Mouse (Mus musculus) hindbrain, embryonic 13.5 days (tissue): Measurements from ENCODE around the gene Nisch. TPM values are rescaled to one million over a fixed set of nuclear protein-coding genes. Genes with fewer than 3 reads are reported as not detected.

Experiments
- ATAC-seq: fragments of 200-750 bp; cut with Nextera tagmentation; 2 replicates; pipeline ENCODE4 v1.8.0; 2017; ENCODE audit warnings: moderate TSS enrichment; ENCODE audit not compliant: low FRiP score
- H3K27ac ChIP-seq: fragments of 300-500 bp; sonication (generic); 2 replicates; pipeline ENCODE4 v1.5.1; 2015; ENCODE audit warnings: inconsistent platforms, mild to moderate bottlenecking, moderate library complexity
- H3K27me3 ChIP-seq: fragments of 300-500 bp; sonication (generic); 2 replicates; pipeline ENCODE4 v1.6.1; 2015; ENCODE audit warnings: mild to moderate bottlenecking, inconsistent platforms
- H3K36me3 ChIP-seq: fragments of 300-500 bp; sonication (generic); 2 replicates; pipeline ENCODE4 v1.6.1; 2015; ENCODE audit warnings: mild to moderate bottlenecking, inconsistent platforms
- H3K4me1 ChIP-seq: fragments of 300-500 bp; sonication (generic); replicated peaks from 2 replicates; pipeline ENCODE4 v1.6.1; 2015; ENCODE audit warnings: inconsistent platforms
- H3K4me2 ChIP-seq: fragments of 300-500 bp; sonication (generic); 2 replicates; pipeline ENCODE4 v1.6.1; 2015; ENCODE audit warnings: inconsistent platforms, mild to moderate bottlenecking, moderate library complexity
- H3K4me3 ChIP-seq: fragments of 300-500 bp; sonication (generic); 2 replicates; pipeline ENCODE4 v1.5.1; 2015; ENCODE audit warnings: mild to moderate bottlenecking, inconsistent platforms
- H3K9ac ChIP-seq: fragments of 300-500 bp; sonication (generic); 2 replicates; pipeline ENCODE4 v1.6.1; 2015; ENCODE audit warnings: mild to moderate bottlenecking, inconsistent platforms
- H3K9me3 ChIP-seq: fragments of 300-500 bp; sonication (generic); 2 replicates; pipeline ENCODE4 v1.6.1; 2016; ENCODE audit warnings: inconsistent platforms
- WGBS: fragments of 180-500 bp; shearing (Covaris S2); methylation state at CpG from one replicate; pipeline ENCODE4 v1.1.7; 2015; 5-methylcytosine and 5-hydroxymethylcytosine counted together
- polyA plus RNA-seq: library from polyadenylated mRNA; unstranded; fragments of >200 nt; fragmentation: Nextera tagmentation; extraction: Ambion mirVana; gene quantifications from 2 replicates; pipeline ENCODE4 v1.2.1, GENCODE M21; 2015

Gene Nisch
- polyA plus RNA-seq, 1 experiment from 2014 or later, result 315 TPM

DNA sequence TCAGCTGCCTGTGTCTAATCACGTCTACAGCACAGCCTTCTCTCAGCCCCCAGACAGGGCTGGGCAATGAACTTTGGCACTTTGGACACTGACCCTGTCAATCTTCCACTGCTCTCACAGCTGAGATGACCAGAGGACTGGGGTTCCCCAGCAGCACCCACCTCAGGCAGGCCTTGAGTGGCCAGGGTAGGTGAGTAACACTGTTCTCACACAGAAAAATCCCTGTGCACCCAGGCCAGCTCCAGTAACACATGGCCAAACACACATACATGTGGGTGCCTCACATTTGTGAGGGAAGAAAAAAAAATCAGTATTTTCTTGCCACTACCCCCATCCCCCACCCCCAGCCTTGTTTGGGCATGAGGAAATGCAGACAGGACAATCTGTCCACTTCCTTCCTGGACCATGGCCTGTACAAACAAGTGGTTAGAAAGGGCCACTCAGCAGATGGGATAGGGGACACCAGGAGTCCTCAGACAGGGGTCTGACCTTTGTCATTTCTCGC lies 33.9 kb downstream of the Nisch start:
- H3K4me3 ChIP-seq, result no peak overlapping the region
- no peak for ATAC-seq
- peaks cover 99% of the 10 kb centered on the region for H3K36me3 ChIP-seq
- 82% methylated on average over 2 of the region's 2 CpGs for WGBS
- no peak overlapping the region for H3K4me2 ChIP-seq
- no peaks in the 10 kb centered on the region for H3K9me3 ChIP-seq
- no peaks in the 10 kb centered on the region for H3K27me3 ChIP-seq
- no peak overlapping the region for H3K27ac ChIP-seq
- H3K4me1 ChIP-seq, result no peaks in the 10 kb centered on the region
- no peak overlapping the region for H3K9ac ChIP-seq

DNA sequence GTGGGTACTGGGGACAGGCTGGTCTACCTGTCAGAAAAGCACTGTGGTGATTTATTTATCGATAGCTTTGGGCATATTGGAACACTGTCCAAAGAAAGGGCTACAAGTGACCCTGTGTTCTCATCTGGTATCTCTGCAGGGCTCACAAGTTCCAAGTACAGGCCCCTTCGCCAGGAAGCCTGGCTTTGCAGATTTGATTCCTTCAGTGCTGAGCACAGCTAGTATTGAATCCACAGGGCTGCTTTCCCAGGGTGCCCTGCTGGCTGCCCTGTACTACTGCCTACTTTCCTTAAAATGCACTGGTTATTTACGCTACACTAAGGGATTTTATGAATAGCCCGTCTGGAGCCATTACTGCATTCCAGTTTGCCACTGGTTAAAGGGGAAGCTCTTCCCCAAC lies 35.2 kb downstream of the Nisch start:
- no peak overlapping the region for H3K4me3 ChIP-seq
- no peaks in the 10 kb centered on the region for H3K4me1 ChIP-seq
- no peak overlapping the region for H3K9ac ChIP-seq
- no peak overlapping the region for H3K4me2 ChIP-seq
- H3K27ac ChIP-seq, result no peak overlapping the region
- 92% methylated on average over 4 of the region's 4 CpGs for WGBS
- H3K36me3 ChIP-seq, result peaks cover 99% of the 10 kb centered on the region
- no peaks in the 10 kb centered on the region for H3K9me3 ChIP-seq
- no peaks in the 10 kb centered on the region for H3K27me3 ChIP-seq
- no peak for ATAC-seq

GRCm38 (mm10) chr14:31179677-31180365 lies 36.9 kb downstream of the Nisch start:
- no peaks in the 10 kb centered on the region for H3K27me3 ChIP-seq
- H3K4me3 ChIP-seq, result no peak overlapping the region
- ATAC-seq, result no peak
- H3K9ac ChIP-seq, result no peak overlapping the region
- WGBS, result 91% methylated on average over 12 of the region's 12 CpGs
- peaks cover 99% of the 10 kb centered on the region for H3K36me3 ChIP-seq
- no peak overlapping the region for H3K27ac ChIP-seq
- no peaks in the 10 kb centered on the region for H3K9me3 ChIP-seq
- H3K4me1 ChIP-seq, result no peaks in the 10 kb centered on the region
- no peak overlapping the region for H3K4me2 ChIP-seq

GRCm38 (mm10) chr14:31177715-31178114 lies 39.0 kb downstream of the Nisch start:
- Histone ChIP-seq H3K27me3 (no peaks in the 10 kb centered on the region), H3K36me3 (peaks cover 99% of the 10 kb centered on the region), H3K4me2 (no peak overlapping the region), H3K9ac (no peak overlapping the region), H3K9me3 (no peaks in the 10 kb centered on the region), H3K27ac (no peak overlapping the region), H3K4me3 (no peak overlapping the region), H3K4me1 (no peaks in the 10 kb centered on the region)
- WGBS, result 91% methylated on average over 5 of the region's 5 CpGs
- no peak for ATAC-seq

- Histone ChIP-seq H3K9me3 (no peaks in the 10 kb centered on the region), H3K27ac (no peak overlapping the region), H3K36me3 (peaks cover 99% of the 10 kb centered on the region), H3K4me2 (no peak overlapping the region), H3K9ac (no peak overlapping the region), H3K27me3 (no peaks in the 10 kb centered on the region), H3K4me1 (no peaks in the 10 kb centered on the region), H3K4me3 (no peak overlapping the region)
- no peak for ATAC-seq
- 85% methylated on average over 16 of the region's 16 CpGs for WGBS
Measured at GRCm38 (mm10) chr14:31177287-31177686, 39.5 kb downstream of the Nisch start.

DNA sequence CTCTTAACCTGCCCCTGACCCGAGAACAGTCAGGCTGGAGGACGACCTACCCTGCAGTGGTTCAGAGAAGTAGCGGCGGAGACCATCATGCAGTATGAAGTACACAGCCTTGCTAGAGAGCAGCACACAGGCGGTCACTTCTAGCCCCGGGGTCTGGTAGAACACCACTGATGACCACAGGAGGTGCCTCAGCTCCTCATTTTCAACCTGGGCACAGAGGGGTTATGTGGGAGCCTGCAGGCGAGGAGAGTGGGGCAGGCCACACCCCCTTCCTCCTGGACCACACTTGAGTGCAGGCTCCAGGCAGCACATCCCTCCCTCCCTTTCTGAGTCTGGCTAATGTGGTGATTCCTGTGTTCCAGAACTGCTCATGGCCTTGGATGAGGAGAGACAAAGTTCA lies 43.2 kb downstream of the Nisch start:
- Histone ChIP-seq H3K4me3 (no peak overlapping the region), H3K4me2 (no peak overlapping the region), H3K9me3 (no peaks in the 10 kb centered on the region), H3K27ac (no peak overlapping the region), H3K4me1 (no peaks in the 10 kb centered on the region), H3K27me3 (no peaks in the 10 kb centered on the region), H3K36me3 (peaks cover 85% of the 10 kb centered on the region), H3K9ac (no peak overlapping the region)
- WGBS, result 94% methylated on average over 7 of the region's 7 CpGs
- no peak for ATAC-seq

- WGBS, result 89% methylated on average over 18 of the region's 18 CpGs
- ATAC-seq, result no peak
Measured at GRCm38 (mm10) chr14:31172781-31173455, 43.8 kb downstream of the Nisch start.

DNA sequence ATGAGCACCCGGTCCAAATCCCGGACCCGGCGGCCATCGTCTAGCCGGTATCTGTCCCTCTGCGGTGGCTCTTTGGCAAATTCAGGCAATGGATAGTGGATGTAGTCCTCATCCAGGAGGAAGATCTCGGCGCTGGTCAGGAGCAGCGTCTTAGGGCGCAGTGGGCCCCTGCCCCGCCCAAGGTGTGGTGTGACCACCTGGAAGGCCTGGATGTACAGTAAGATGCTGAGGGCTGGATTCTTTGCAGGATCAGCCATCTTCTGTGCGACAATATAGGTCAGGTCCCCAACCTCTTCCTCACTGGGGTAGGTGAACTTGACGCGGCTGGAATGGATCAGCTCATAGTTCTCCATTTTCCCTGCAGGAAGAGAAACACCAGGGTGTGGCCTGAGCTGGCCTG lies 44.9 kb downstream of the Nisch start:
- Histone ChIP-seq H3K9ac (no peak overlapping the region), H3K4me1 (peaks cover 10% of the 10 kb centered on the region; the same call in 1 of the 2 replicates), H3K27ac (peak overlapping the region; percentile 53; the same call in 1 of the 2 replicates), H3K4me3 (no peak overlapping the region), H3K36me3 (peaks cover 69% of the 10 kb centered on the region), H3K4me2 (no peak overlapping the region), H3K9me3 (no peaks in the 10 kb centered on the region), H3K27me3 (no peaks in the 10 kb centered on the region)
- WGBS, result 97% methylated on average over 15 of the region's 15 CpGs
- ATAC-seq, result no peak

More at GRCm38 (mm10) chr14:31172781-31173455, 43.8 kb downstream of the Nisch start:
- Histone ChIP-seq H3K9me3 (no peaks in the 10 kb centered on the region), H3K27me3 (no peaks in the 10 kb centered on the region), H3K4me1 (no peaks in the 10 kb centered on the region), H3K4me2 (no peak overlapping the region), H3K4me3 (no peak overlapping the region), H3K27ac (no peak overlapping the region), H3K9ac (no peak overlapping the region), H3K36me3 (peaks cover 80% of the 10 kb centered on the region)

DNA sequence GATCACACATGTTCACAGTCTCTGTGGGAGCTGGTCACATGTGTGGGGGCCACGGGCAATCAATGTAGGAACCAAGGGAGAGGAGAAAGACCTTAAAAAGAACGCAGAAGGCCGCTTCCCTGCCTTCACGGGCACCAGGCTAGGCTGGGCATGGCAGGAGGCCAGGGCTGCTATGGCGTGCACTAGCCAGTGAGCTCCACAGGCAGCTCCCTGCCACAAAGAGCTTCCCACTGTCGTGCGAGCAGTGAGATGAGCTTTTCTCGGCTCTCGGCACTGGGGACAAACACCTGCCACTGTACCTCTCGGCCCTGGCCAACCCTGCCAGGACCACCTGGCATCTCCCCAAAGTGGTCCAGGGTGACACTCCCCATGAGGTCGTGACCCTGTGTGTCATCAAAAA lies 45.4 kb downstream of the Nisch start:
- peaks cover 13% of the 10 kb centered on the region for H3K4me1 ChIP-seq
- H3K9me3 ChIP-seq, result no peaks in the 10 kb centered on the region
- WGBS, result 87% methylated on average over 11 of the region's 11 CpGs
- H3K9ac ChIP-seq, result no peak overlapping the region
- peak overlapping the region; percentile 53 for H3K27ac ChIP-seq
- no peak overlapping the region for H3K4me2 ChIP-seq
- no peaks in the 10 kb centered on the region for H3K27me3 ChIP-seq
- peaks cover 64% of the 10 kb centered on the region for H3K36me3 ChIP-seq
- H3K4me3 ChIP-seq, result no peak overlapping the region
- no peak for ATAC-seq

- Histone ChIP-seq H3K27me3 (no peaks in the 10 kb centered on the region), H3K36me3 (peaks cover 60% of the 10 kb centered on the region), H3K9me3 (no peaks in the 10 kb centered on the region), H3K9ac (no peak overlapping the region), H3K4me3 (no peak overlapping the region), H3K27ac (peak overlapping the region; percentile 53), H3K4me1 (peaks cover 17% of the 10 kb centered on the region), H3K4me2 (no peak overlapping the region)
- 77% methylated on average over 13 of the region's 13 CpGs for WGBS
- ATAC-seq, result no peak
Measured at GRCm38 (mm10) chr14:31170963-31171362, 45.8 kb downstream of the Nisch start.

- 81% methylated on average over 6 of the region's 6 CpGs for WGBS
- Histone ChIP-seq H3K36me3 (peaks cover 46% of the 10 kb centered on the region), H3K9ac (no peak overlapping the region), H3K4me2 (no peak overlapping the region), H3K27ac (no peak overlapping the region), H3K4me3 (no peak overlapping the region), H3K9me3 (no peaks in the 10 kb centered on the region), H3K27me3 (no peaks in the 10 kb centered on the region), H3K4me1 (peaks cover 26% of the 10 kb centered on the region)
- no peak for ATAC-seq
Measured at GRCm38 (mm10) chr14:31169508-31169907, 47.2 kb downstream of the Nisch start.

- Histone ChIP-seq H3K9me3 (no peaks in the 10 kb centered on the region), H3K9ac (no peak within 1 kb of the TSS), H3K4me3 (peak within 1 kb of the TSS; percentile 11), H3K36me3 (peaks cover 35% of the 10 kb centered on the region), H3K4me1 (peaks cover 26% of the 10 kb centered on the region), H3K4me2 (peak within 1 kb of the TSS; percentile 21; the same call in 1 of the 2 replicates), H3K27ac (peak within 1 kb of the TSS; percentile 36; the same call in 1 of the 2 replicates), H3K27me3 (no peaks in the 10 kb centered on the region)
- no peak for ATAC-seq
- 55% methylated on average over 10 of the region's 10 CpGs for WGBS
Measured at GRCm38 (mm10) chr14:31168425-31168824, 48.3 kb downstream of the Nisch start, which contains the start of gene Stab1. TSS of gene Stab1 (minus strand) at chr14:31168641.
